8 mouse cellular contexts compared by ENCODE assay signal in the genomic region with DNA sequence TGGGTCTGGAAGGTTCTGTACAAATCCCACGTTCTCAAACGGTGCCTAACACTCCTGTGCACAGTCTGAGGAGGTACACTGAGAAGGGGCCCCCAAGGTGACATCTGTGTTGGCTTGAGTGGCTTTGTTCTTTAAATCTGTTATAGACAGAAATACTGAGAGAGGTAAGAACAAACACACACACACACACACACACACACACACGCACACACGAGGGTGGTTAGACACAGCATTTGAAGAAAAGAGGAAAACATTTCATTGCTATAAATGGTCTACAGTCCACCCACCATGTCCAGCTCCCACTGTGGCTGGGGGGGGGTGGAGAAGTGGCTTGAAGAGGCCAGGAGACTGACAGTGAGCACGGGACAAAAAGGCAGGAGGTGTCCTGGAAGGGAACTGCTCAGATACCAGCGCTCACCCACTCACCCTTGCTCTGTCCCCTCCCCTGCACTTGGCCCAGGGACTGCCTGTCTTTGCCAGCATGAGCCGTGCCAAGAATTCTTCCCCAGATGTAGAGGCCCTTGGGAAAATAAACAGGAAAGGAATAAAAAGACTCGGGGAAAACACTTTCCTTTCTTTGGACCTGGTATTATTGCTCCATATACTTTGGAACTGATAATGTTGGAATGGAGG. TPM values are rescaled to one million over a fixed set of nuclear protein-coding genes. Genes with fewer than 3 reads are reported as not detected.
A peak's percentile ranks its signal among the peaks of the same experiment; 100 is the strongest.
DNase-seq lines count a peak whose midpoint lies in the region; ATAC-seq and TF ChIP-seq lines count a peak whose summit lies in the region.

No protein-coding gene starts in this region.

- H3K4me2 ChIP-seq in forebrain, embryonic 14.5 days (ENCODE audit: low read length) = no peak overlapping the region
- H3K4me2 ChIP-seq in forebrain, embryonic 12.5 days = no peak overlapping the region
- peak overlapping the region; percentile 25; the same call in 1 of the 2 replicates for H3K4me2 ChIP-seq in intestine, embryonic 14.5 days (ENCODE audit: low read length)
- H3K4me2 ChIP-seq in lung, embryonic 14.5 days = peak overlapping the region; percentile 25
- peak overlapping the region; percentile 6; the same call in 1 of the 2 replicates for H3K4me2 ChIP-seq in stomach, embryonic 16.5 days (ENCODE audit: low read depth, low read length)

- H3K4me3 ChIP-seq in forebrain, embryonic 14.5 days (ENCODE audit: low read depth, low read length) = no peak overlapping the region
- no peak overlapping the region for H3K4me3 ChIP-seq in forebrain, embryonic 12.5 days (replicated peaks)
- H3K4me3 ChIP-seq in intestine, embryonic 14.5 days (ENCODE audit: low read depth, low read length) = no peak overlapping the region
- no peak overlapping the region for H3K4me3 ChIP-seq in lung, embryonic 14.5 days (ENCODE audit: low read depth, low read length)
- H3K4me3 ChIP-seq in stomach, embryonic 16.5 days (replicated peaks; ENCODE audit: low read length) = no peak overlapping the region

- ATAC-seq in forebrain, embryonic 14.5 days = peak; percentile 45; the same call in 1 of the 2 replicates
- no peak for ATAC-seq in forebrain, embryonic 12.5 days (ENCODE audit: low FRiP score)
- no peak for ATAC-seq in intestine, embryonic 14.5 days (replicated peaks; ENCODE audit: low FRiP score, low TSS enrichment, low read depth)
- ATAC-seq in lung, embryonic 14.5 days (ENCODE audit: insufficient read depth) = peak; percentile 76
- ATAC-seq in stomach, embryonic 16.5 days (ENCODE audit: insufficient read depth, low FRiP score) = peak; percentile 59; the same call in 1 of the 2 replicates
- ATAC-seq in monocyte, adult 5-6 weeks (replicated peaks; ENCODE audit: insufficient number of reproducible peaks, low FRiP score, low TSS enrichment, poor library complexity, severe bottlenecking) = no peak

- no peaks in the 10 kb centered on the region for H3K9me3 ChIP-seq in forebrain, embryonic 14.5 days (replicated peaks; ENCODE audit: control insufficient read depth, low read length)
- H3K9me3 ChIP-seq in forebrain, embryonic 12.5 days = no peaks in the 10 kb centered on the region
- no peaks in the 10 kb centered on the region for H3K9me3 ChIP-seq in intestine, embryonic 14.5 days (ENCODE audit: control insufficient read depth, low read length)
- H3K9me3 ChIP-seq in lung, embryonic 14.5 days (ENCODE audit: low read depth, low read length) = no peaks in the 10 kb centered on the region
- H3K9me3 ChIP-seq in stomach, embryonic 16.5 days (replicated peaks; ENCODE audit: control insufficient read depth, low read length) = no peaks in the 10 kb centered on the region

- H3K4me1 ChIP-seq in forebrain, embryonic 14.5 days (ENCODE audit: control insufficient read depth, insufficient read depth, low read length) = peaks cover 23% of the 10 kb centered on the region
- H3K4me1 ChIP-seq in forebrain, embryonic 12.5 days = peaks cover 25% of the 10 kb centered on the region
- H3K4me1 ChIP-seq in intestine, embryonic 14.5 days (replicated peaks; ENCODE audit: control insufficient read depth, insufficient read depth, low read length) = peaks cover 34% of the 10 kb centered on the region
- peaks cover 50% of the 10 kb centered on the region for H3K4me1 ChIP-seq in lung, embryonic 14.5 days (ENCODE audit: insufficient read depth)
- H3K4me1 ChIP-seq in stomach, embryonic 16.5 days (ENCODE audit: control insufficient read depth, insufficient read depth, low read length) = peaks cover 41% of the 10 kb centered on the region

- DNase-seq in forebrain, embryonic 14.5 days (ENCODE audit: low spot score) = peak; percentile 63
- DNase-seq in urinary bladder, postnatal 25 days (ENCODE audit: low spot score) = peak; percentile 60
- no peak for DNase-seq in urinary bladder, adult 2 months (ENCODE audit: low spot score)
- no peak for DNase-seq in intestine, embryonic 14.5 days (ENCODE audit: low spot score)
- DNase-seq in lung, embryonic 14.5 days = peak; percentile 93

- H3K27me3 ChIP-seq in forebrain, embryonic 14.5 days (replicated peaks; ENCODE audit: control insufficient read depth, insufficient read depth, low read length) = no peaks in the 10 kb centered on the region
- peaks cover 13% of the 10 kb centered on the region for H3K27me3 ChIP-seq in forebrain, embryonic 12.5 days
- no peaks in the 10 kb centered on the region for H3K27me3 ChIP-seq in intestine, embryonic 14.5 days (replicated peaks; ENCODE audit: control insufficient read depth, insufficient read depth, low read length)
- H3K27me3 ChIP-seq in lung, embryonic 14.5 days (ENCODE audit: insufficient read depth, low read length) = no peaks in the 10 kb centered on the region
- H3K27me3 ChIP-seq in stomach, embryonic 16.5 days (ENCODE audit: control insufficient read depth, insufficient read depth, low read length) = no peaks in the 10 kb centered on the region

- WGBS in forebrain, embryonic 14.5 days = 55% methylated on average over 8 of the region's 8 CpGs
- WGBS in forebrain, embryonic 12.5 days = 72% methylated on average over 8 of the region's 8 CpGs
- 53% methylated on average over 8 of the region's 8 CpGs for WGBS in intestine, embryonic 14.5 days
- WGBS in lung, embryonic 14.5 days = 22% methylated on average over 8 of the region's 8 CpGs
- WGBS in stomach, embryonic 16.5 days = 40% methylated on average over 8 of the region's 8 CpGs

- H3K36me3 ChIP-seq in forebrain, embryonic 14.5 days (ENCODE audit: control insufficient read depth, insufficient read depth, low read length) = no peaks in the 10 kb centered on the region
- no peaks in the 10 kb centered on the region for H3K36me3 ChIP-seq in forebrain, embryonic 12.5 days (replicated peaks)
- no peaks in the 10 kb centered on the region for H3K36me3 ChIP-seq in intestine, embryonic 14.5 days (ENCODE audit: control insufficient read depth, insufficient read depth, low read length)
- no peaks in the 10 kb centered on the region for H3K36me3 ChIP-seq in lung, embryonic 14.5 days (ENCODE audit: insufficient read depth)
- H3K36me3 ChIP-seq in stomach, embryonic 16.5 days (ENCODE audit: control insufficient read depth, insufficient read depth, low read length) = no peaks in the 10 kb centered on the region

- H3K9ac ChIP-seq in forebrain, embryonic 14.5 days (ENCODE audit: low read length) = no peak overlapping the region
- H3K9ac ChIP-seq in forebrain, embryonic 12.5 days = no peak overlapping the region
- no peak overlapping the region for H3K9ac ChIP-seq in intestine, embryonic 14.5 days (ENCODE audit: low read length)
- H3K9ac ChIP-seq in lung, embryonic 14.5 days = no peak overlapping the region
- peak overlapping the region; percentile 40; the same call in 1 of the 2 replicates for H3K9ac ChIP-seq in stomach, embryonic 16.5 days (ENCODE audit: low read length)

- TF ChIP-seq CTCF in lung, embryonic 14.5 days (IDR thresholded peaks at IDR 0.05; ENCODE audit: low read depth) = no peak

- no peak overlapping the region for H3K27ac ChIP-seq in forebrain, embryonic 14.5 days (ENCODE audit: low read depth, low read length)
- no peak overlapping the region for H3K27ac ChIP-seq in forebrain, embryonic 12.5 days
- H3K27ac ChIP-seq in intestine, embryonic 14.5 days (ENCODE audit: low read depth) = peak overlapping the region; percentile 22; the same call in 1 of the 2 replicates
- H3K27ac ChIP-seq in lung, embryonic 14.5 days (ENCODE audit: low read depth) = peak overlapping the region; percentile 83
- H3K27ac ChIP-seq in stomach, embryonic 16.5 days (ENCODE audit: low read length) = peak overlapping the region; percentile 83

RNA-seq across cellular contexts. Expression of a gene that starts 5.4 kb away (rescaled TPM):
- polyA plus RNA-seq in forebrain, embryonic 14.5 days (2014; fragmentation: Nextera tagmentation; extraction: Ambion mirVana) = 2.6 and 5.5 TPM in 2 replicates
- 2.0 and 2.1 TPM in 2 replicates for polyA plus RNA-seq in forebrain, embryonic 12.5 days (2016; fragmentation: Nextera tagmentation; extraction: Ambion mirVana)
- polyA plus RNA-seq in urinary bladder, adult 2 months (2012; rRNA removed) = 89.1 and 164 TPM in 2 replicates
- 1.4 and 1.9 TPM in 2 replicates for polyA plus RNA-seq in intestine, embryonic 14.5 days (2014; fragmentation: Nextera tagmentation; extraction: Ambion mirVana)
- polyA plus RNA-seq in lung, embryonic 14.5 days (2014; fragmentation: Nextera tagmentation; extraction: Ambion mirVana) = 17.2 and 17.6 TPM in 2 replicates
- 3.5 and 4.5 TPM in 2 replicates for polyA plus RNA-seq in stomach, embryonic 16.5 days (2015; fragmentation: Nextera tagmentation; extraction: Ambion mirVana)
- total RNA-seq in monocyte, adult 5-6 weeks (2017) = not detected in 3 replicates

RNA-seq across cellular contexts. Expression of a gene that starts 8.0 kb away (rescaled TPM):
- 2.4 and 3.4 TPM in 2 replicates for polyA plus RNA-seq in forebrain, embryonic 14.5 days (2014; fragmentation: Nextera tagmentation; extraction: Ambion mirVana)
- 2.6 and 3.2 TPM in 2 replicates for polyA plus RNA-seq in forebrain, embryonic 12.5 days (2016; fragmentation: Nextera tagmentation; extraction: Ambion mirVana)
- polyA plus RNA-seq in urinary bladder, adult 2 months (2012; rRNA removed) = 133 and 156 TPM in 2 replicates
- 1.8 and 2.0 TPM in 2 replicates for polyA plus RNA-seq in intestine, embryonic 14.5 days (2014; fragmentation: Nextera tagmentation; extraction: Ambion mirVana)
- polyA plus RNA-seq in lung, embryonic 14.5 days (2014; fragmentation: Nextera tagmentation; extraction: Ambion mirVana) = 0.62 and 1.0 TPM in 2 replicates
- 1.9 and 2.7 TPM in 2 replicates for polyA plus RNA-seq in stomach, embryonic 16.5 days (2015; fragmentation: Nextera tagmentation; extraction: Ambion mirVana)
- total RNA-seq in monocyte, adult 5-6 weeks (2017) = not detected in 3 replicates

Comparison
In these comparisons a context has a peak if more than half of its experiments do, and no peak if none do; other contexts are left out.
1. ATAC-seq: peak in forebrain, embryonic 14.5 days (single experiment), lung, embryonic 14.5 days (single experiment) and stomach, embryonic 16.5 days (single experiment); none in forebrain, embryonic 12.5 days (single experiment), intestine, embryonic 14.5 days (single experiment) and monocyte, adult 5-6 weeks (single experiment).
2. DNase-seq: peak in forebrain, embryonic 14.5 days (single experiment), urinary bladder, postnatal 25 days (single experiment) and lung, embryonic 14.5 days (single experiment); none in urinary bladder, adult 2 months (single experiment) and intestine, embryonic 14.5 days (single experiment).
3. H3K27ac ChIP-seq: peak in intestine, embryonic 14.5 days (single experiment), lung, embryonic 14.5 days (single experiment) and stomach, embryonic 16.5 days (single experiment); none in forebrain, embryonic 14.5 days (single experiment) and forebrain, embryonic 12.5 days (single experiment).
4. H3K4me2 ChIP-seq: peak in intestine, embryonic 14.5 days (single experiment), lung, embryonic 14.5 days (single experiment) and stomach, embryonic 16.5 days (single experiment); none in forebrain, embryonic 14.5 days (single experiment) and forebrain, embryonic 12.5 days (single experiment).
5. RNA of a gene that starts 8.0 kb away (polyA plus RNA-seq): 133 to 156 TPM in urinary bladder, adult 2 months; 2.4 to 3.4 TPM in forebrain, embryonic 14.5 days, 2.6 to 3.2 TPM in forebrain, embryonic 12.5 days, 1.9 to 2.7 TPM in stomach, embryonic 16.5 days, 1.8 to 2.0 TPM in intestine, embryonic 14.5 days and 0.62 to 1.0 TPM in lung, embryonic 14.5 days; every median in the first group is over 10 times any median in the second.